Mouse (Mus musculus) adrenal gland, adult 18-20 months (tissue): Measurements from ENCODE around the gene Prrc2b. TPM values are rescaled to one million over a fixed set of nuclear protein-coding genes. Genes with fewer than 3 reads are reported as not detected.

Experiments
- DNase-seq, 2 experiments: peaks; one replicate each; pipeline ENCODE4 v3.0.0; 2021 to 2022; ENCODE audit warnings: low spot score in 2 of 2
- long read RNA-seq, 2 experiments: library from polyadenylated mRNA; stranded (forward); transcript quantifications; one replicate each; pipeline ENCODE4 v2.0.0; 2021
- total RNA-seq, 2 experiments: library from RNA; stranded (reverse); gene quantifications; 1 replicate in 1 of 2; 2 replicates in 1 of 2; pipeline ENCODE4 v1.2.3; 2021

Prrc2b gene
- 100 to 1,000 TPM in 1 of 2 experiments, 10 to 100 TPM in 1; 94.4 to 102 TPM for total RNA-seq
- long read RNA-seq, experiment 1, partial matches to known transcripts = 4 of 5 reads
- long read RNA-seq, experiment 1, other reads (novel, unspliced or antisense) = 1 of 5 reads
- long read RNA-seq, experiment 2, partial matches to known transcripts = 2 of 9 reads
- long read RNA-seq, experiment 2, other reads (novel, unspliced or antisense) = 7 of 9 reads

GRCm38 (mm10) chr2:32150924-32151659 is at the start of gene Prrc2b:
TSS of gene Prrc2b (plus strand) at chr2:32151082.
- DNase-seq = peak; percentile 71 to 82

- DNase-seq = no peak
These were observed 47.9 kb upstream of the Prrc2b start for GRCm38 (mm10) chr2:32102944-32103343.

GRCm38 (mm10) chr2:32103557-32103956 is 47.3 kb upstream of the Prrc2b start:
- DNase-seq = no peak

- no peak for DNase-seq
These were observed 46.8 kb upstream of the Prrc2b start for GRCm38 (mm10) chr2:32104122-32104521.

- no peak for DNase-seq
These were observed 45.6 kb upstream of the Prrc2b start for GRCm38 (mm10) chr2:32105117-32105913.

GRCm38 (mm10) chr2:32105930-32106329 is 45.0 kb upstream of the Prrc2b start:
- DNase-seq = no peak

GRCm38 (mm10) chr2:32111268-32111667 is 39.6 kb upstream of the Prrc2b start:
- DNase-seq = no peak

- no peak for DNase-seq
These were observed 38.3 kb upstream of the Prrc2b start for GRCm38 (mm10) chr2:32112548-32112947.

GRCm38 (mm10) chr2:32115851-32116268 is 35.0 kb upstream of the Prrc2b start:
- no peak for DNase-seq

- DNase-seq = no peak
These were observed 30.8 kb upstream of the Prrc2b start for GRCm38 (mm10) chr2:32119802-32120750.

- DNase-seq = no peak
These were observed 29.7 kb upstream of the Prrc2b start for GRCm38 (mm10) chr2:32121150-32121549.

- no peak for DNase-seq
These were observed 29.1 kb upstream of the Prrc2b start for GRCm38 (mm10) chr2:32121785-32122184.

- DNase-seq = no peak
These were observed 23.0 kb upstream of the Prrc2b start for GRCm38 (mm10) chr2:32127653-32128535.

GRCm38 (mm10) chr2:32128536-32128841 is 22.4 kb upstream of the Prrc2b start:
- DNase-seq = no peak

- no peak for DNase-seq
These were observed 21.4 kb upstream of the Prrc2b start for GRCm38 (mm10) chr2:32129383-32130074.

- DNase-seq = peak in 1 of 2 experiments; percentile 42
These were observed 20.4 kb upstream of the Prrc2b start for GRCm38 (mm10) chr2:32130435-32130834.

- DNase-seq = no peak
These were observed 19.6 kb upstream of the Prrc2b start for GRCm38 (mm10) chr2:32131205-32131834.

- DNase-seq = no peak
These were observed 18.9 kb upstream of the Prrc2b start for GRCm38 (mm10) chr2:32131866-32132566.
